Mouse (Mus musculus) brain, embryonic 14.5 days (tissue): ENCODE measurements at regions not wholly inside any gene's neighbourhood (a gene's known extent, or its start where the extent isn't known, plus 50 kb on each side); places are given as distances from the start of the nearest gene placed in this dataset.

Experiments
- DNase-seq: peaks from one replicate; pipeline ENCODE4 v3.0.0-alpha.2; 2011; ENCODE audit warnings: low read depth
- CTCF ChIP-seq: fragments of 200-500 bp; IDR thresholded peaks from 2 replicates; pipeline ENCODE4 v1.5.1; 2012; ENCODE audit warnings: inconsistent platforms, mild to moderate bottlenecking, moderate library complexity, borderline replicate concordance; ENCODE audit not compliant: insufficient read depth, insufficient read length; ENCODE audit errors: extremely low read depth
- POLR2A ChIP-seq: fragments of 200-500 bp; IDR thresholded peaks from 2 replicates; pipeline ENCODE4 v1.6.1; 2012; ENCODE audit warnings: mild to moderate bottlenecking, inconsistent platforms, borderline replicate concordance; ENCODE audit not compliant: poor library complexity, insufficient read depth, insufficient read length, severe bottlenecking; ENCODE audit errors: extremely low read depth

- TF ChIP-seq CTCF = no peak
- TF ChIP-seq POLR2A = no peak
- DNase-seq = no peak
These were observed 80.6 kb upstream of the Zfp217 start for GRCm38 (mm10) chr2:170228318-170228994.

DNA sequence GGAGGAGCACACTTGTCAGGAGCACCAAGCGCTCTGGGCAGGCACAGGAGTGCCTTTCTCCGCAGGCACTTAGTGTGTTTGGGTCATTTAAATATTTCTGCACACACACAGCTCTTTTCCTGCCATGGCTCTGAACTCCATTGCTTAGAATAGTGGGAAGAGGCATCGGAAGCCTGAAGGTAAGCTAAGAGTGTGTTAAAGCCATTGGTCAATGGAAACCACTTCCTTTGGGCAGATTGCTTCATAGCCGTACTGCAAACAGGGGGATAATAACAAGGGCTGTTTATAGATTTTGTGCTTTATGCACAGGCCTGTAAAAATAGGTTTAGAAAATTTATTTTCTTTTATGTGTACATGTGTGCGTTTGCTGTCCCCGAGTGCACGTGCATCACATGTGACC, 76.0 kb upstream of the Zfp217 start:
- no peak for DNase-seq
- no peak for TF ChIP-seq POLR2A
- no peak for TF ChIP-seq CTCF

DNA sequence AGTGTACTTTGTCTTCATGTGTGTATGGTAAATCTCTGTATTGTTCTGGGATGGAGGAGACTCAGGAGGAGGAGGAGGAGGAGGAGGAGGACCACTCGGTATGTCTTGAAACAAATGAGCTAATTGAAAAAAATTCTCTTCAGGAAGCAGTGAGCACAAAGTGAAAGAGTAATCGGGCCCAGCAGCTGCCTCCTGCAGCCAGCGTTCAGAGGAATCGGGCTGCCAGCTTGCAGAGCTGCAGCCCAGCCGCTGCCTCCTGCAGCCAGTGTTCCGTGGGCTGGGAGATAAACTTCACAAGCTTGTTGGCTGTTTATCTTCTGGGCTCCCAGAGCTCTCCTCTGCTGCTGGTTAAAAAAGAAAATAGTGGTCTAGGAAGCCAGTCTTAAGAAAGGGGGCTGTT, 74.9 kb upstream of the Zfp217 start:
- peak; percentile 83 for DNase-seq
- no peak for TF ChIP-seq CTCF
- no peak for TF ChIP-seq POLR2A

- DNase-seq = no peak
- TF ChIP-seq CTCF (no peak), POLR2A (no peak)
These were observed 74.2 kb upstream of the Zfp217 start for GRCm38 (mm10) chr2:170221994-170222535.

- peak; percentile 93 for DNase-seq
- no peak for TF ChIP-seq CTCF
- peak; percentile 10; the same call in 1 of the 2 replicates for TF ChIP-seq POLR2A
These were observed 73.0 kb upstream of the Zfp217 start for GRCm38 (mm10) chr2:170220871-170221369.

- TF ChIP-seq CTCF (no peak), POLR2A (no peak)
- no peak for DNase-seq
These were observed 72.5 kb upstream of the Zfp217 start for GRCm38 (mm10) chr2:170220443-170220842.

GRCm38 (mm10) chr2:170219611-170220401, 71.9 kb upstream of the Zfp217 start:
- TF ChIP-seq CTCF (no peak), POLR2A (no peak)
- DNase-seq = peak; percentile 85

- peak; percentile 51 for DNase-seq
- TF ChIP-seq POLR2A = no peak
- TF ChIP-seq CTCF = no peak
These were observed 71.3 kb upstream of the Zfp217 start for GRCm38 (mm10) chr2:170219161-170219581.

- DNase-seq = peak; percentile 95
- TF ChIP-seq POLR2A = no peak
- peak; percentile 54; the same call in 1 of the 2 replicates for TF ChIP-seq CTCF
These were observed 70.5 kb upstream of the Zfp217 start for GRCm38 (mm10) chr2:170218230-170219044.

GRCm38 (mm10) chr2:170216311-170216710, 68.4 kb upstream of the Zfp217 start:
- DNase-seq = no peak
- no peak for TF ChIP-seq POLR2A
- TF ChIP-seq CTCF = no peak

GRCm38 (mm10) chr2:170209121-170209520, 61.2 kb upstream of the Zfp217 start:
- no peak for DNase-seq
- TF ChIP-seq CTCF = no peak
- TF ChIP-seq POLR2A = no peak

DNA sequence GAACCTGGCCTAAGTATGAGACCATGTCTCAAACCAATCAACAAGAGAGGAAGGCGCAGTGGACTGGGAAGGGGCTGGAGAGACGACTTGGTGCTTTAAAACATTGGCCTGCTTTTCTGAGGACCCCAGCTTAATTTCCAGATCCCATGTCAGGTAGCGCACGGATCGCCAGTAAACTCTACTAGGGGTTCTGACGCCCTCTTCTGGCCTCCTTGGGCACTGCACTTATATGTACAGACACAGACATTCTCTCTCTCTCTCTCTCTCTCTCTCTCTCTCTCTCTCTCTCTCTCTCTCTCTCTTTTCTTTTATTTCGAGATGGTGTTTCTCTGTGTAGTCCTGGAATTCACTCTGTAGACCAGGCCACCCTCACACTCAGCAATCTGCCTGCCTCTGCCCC, 60.0 kb upstream of the Zfp217 start:
- no peak for TF ChIP-seq POLR2A
- peak; percentile 23; the same call in 1 of the 2 replicates for TF ChIP-seq CTCF
- DNase-seq = no peak
